Mouse (Mus musculus): Measurements from ENCODE around the gene Hsf2bp.

Gene Hsf2bp

DNA sequence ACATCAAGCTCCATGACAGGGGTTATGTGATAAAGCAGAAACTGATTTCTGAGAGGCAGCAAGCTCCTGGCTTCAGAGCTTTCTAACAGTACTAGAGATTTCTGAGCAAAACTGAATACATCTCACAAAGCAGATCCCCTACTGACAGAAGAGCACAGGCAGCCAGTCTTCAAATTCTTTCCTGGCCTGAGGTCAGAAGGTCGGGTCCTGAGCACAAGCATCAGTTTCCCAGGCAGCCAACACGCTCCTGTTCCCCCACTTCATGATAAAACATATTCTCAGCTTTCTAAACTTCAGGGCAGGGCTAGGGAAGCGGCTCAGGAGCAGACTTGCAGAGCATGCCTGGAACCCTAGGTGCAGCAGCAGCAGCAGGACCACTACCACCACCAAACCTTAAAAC lies 52.7 kb downstream of the Hsf2bp start:
- DNase-seq (ENCODE audit: low read depth, low spot score): no peak

DNA sequence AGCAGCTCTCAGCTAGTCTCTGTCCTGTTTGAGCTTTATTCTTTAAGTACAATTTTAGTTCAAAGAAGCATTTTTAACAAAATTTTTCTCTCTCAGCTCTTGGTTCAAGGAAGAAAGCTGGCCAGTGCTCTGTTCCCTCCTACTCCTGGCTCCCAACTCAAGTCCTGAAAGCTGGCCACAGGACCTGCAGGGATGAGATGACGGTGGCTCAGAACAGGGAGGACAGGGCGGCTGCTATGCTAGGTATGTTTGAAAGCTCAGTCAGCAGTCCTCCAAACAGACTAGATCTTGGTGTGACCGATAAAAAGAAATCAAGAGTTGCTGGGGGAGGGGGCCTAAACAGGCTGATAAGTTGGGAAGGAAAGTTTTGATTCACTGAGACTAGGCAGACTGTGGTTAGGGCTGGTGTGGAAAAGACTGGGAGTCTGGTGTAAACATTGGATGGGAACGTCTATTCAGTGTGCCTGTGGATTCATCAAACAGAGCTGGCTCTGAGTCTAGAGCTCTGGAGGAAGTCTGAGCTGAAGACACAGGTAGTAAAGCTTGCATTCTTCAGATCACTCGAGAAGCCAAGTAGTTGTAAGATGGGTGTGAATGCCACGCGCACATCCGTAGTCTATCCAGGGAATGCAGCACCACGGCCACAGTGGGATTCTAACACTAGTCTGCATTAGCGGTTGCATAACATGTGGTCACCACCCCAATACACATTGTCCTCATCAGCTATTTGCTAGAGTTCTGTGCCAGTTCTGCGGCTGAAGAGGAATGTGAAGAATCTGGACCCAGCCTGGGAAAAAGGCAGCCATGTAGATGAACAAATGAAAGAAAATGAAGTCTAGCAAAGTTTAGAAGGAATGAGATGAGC lies 53.6 kb downstream of the Hsf2bp start:
- no peak for DNase-seq (ENCODE audit: low read depth, low spot score)

DNA sequence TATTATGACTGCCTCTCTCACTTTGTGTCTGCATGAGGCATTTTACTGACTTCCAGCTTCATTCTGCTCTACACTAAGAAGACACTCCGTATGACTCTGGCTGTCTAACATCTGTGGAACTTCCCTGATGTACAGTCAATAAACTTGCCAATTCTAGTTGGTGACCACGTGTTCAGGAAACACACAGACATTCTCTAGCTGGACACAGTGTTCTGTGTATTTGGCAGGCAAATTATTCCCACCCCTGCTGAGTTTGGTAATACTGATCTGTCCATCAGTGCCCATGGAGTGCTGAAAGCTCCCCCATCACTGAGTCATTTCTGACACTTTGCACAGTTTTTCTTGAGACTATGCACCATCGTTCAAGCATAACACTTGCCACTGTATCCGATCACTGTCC lies 56.3 kb downstream of the Hsf2bp start:
- DNase-seq (ENCODE audit: low read depth, low spot score): no peak

DNA sequence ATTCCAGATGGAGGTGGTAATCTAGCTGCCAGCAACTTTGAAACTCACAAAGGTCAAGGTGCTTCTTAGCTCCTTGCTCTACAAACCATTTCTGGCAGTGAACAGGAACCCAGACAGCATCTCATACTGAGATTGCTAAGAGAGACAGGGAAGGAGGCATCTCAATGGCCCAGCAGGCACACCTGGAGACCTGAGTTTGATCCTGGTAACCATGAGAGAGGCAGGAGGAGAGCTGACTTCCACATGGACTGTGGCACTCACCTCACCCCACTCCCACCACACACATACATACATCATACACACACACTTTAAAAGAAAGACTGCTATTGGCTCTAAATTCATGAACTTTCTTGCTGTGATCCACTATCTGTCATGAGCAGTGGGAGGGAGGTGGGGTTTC lies 59.0 kb downstream of the Hsf2bp start:
- no peak for DNase-seq (ENCODE audit: low read depth, low spot score)

DNA sequence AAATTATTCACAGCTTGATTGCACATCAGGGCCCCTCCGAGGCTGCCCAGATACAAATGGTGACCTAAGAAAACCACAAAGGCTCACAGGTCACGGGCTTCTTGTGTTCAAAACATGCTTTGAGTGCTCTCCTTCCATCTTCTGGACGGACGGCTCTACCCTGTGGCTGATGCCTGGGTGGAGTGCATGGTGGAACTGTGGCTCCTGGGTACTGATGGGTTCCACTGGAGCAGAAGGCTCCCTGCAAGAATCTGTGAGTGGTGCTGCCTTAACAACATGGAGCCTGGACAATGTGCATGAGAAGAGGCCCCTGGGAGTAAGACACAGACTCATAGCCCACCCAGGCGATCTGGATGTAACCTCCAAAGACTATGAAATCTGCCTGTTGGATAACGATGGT lies 59.6 kb downstream of the Hsf2bp start:
- DNase-seq (ENCODE audit: low read depth, low spot score): no peak

DNA sequence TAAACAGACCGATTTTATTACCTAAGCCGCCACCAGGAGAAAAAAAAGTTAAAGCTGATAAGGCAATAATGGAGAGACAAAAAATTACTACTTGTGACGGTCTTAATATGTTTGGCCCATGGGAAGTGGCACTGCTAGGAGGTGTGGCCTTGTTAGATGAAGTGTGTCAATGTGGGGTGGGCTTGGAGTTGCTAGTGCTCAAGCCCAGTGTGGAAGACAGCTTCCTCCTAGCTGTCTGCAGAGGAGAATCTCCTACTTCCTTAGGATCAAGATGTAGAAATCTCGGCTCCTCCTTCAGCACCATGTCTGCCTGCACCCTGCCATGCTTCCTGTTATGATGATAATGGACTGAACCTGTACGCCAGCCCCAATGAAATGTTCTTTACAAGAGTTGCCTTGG lies 61.5 kb downstream of the Hsf2bp start:
- no peak for DNase-seq (ENCODE audit: low read depth, low spot score)

DNA sequence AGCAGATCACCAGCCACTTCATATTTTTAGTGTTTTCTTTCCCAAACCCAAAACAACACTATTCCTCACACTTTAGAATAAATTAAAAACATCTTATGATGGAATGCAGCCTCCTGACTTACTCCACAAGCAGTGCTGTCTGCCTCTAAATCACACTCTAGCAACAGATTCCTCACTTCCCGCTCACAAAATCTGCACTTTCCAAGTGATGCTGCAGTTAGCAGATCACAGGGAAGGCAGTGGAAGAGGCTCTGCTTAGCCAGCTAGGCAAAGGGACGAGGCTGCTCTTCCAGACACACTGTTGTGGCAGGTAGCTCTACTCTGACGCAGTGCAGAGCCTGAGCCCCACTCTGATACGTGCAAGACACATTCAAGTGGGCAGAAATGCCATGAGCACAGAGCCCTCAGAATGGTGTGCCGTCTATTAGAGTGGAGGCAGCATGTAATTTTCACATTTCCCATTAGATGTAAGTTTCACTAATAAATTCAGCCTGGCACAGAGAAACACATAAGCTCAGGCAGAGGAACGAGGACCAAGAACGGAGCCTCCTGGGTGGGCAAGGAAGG lies 62.4 kb downstream of the Hsf2bp start:
- no peak for DNase-seq (ENCODE audit: low read depth, low spot score)

DNA sequence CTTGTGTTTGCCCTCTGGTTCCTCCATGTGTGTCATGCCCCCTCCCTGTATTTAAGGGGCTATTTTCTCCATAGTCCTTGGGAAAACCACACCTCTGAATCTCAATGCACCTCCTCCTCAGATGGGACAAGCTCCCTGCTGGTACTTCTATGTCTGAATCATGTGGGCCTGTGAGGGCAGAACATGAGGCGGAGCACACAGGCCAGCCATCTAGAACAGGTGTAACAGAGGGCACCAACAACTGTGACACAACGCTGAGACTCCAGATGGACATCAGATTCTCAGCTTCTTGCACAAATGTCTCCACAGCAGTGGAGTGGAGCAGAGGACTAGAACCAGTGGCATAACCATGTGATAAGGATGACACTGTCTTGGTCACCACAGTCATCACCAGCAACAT lies 65.3 kb downstream of the Hsf2bp start:
- no peak for DNase-seq (ENCODE audit: low read depth, low spot score)

DNA sequence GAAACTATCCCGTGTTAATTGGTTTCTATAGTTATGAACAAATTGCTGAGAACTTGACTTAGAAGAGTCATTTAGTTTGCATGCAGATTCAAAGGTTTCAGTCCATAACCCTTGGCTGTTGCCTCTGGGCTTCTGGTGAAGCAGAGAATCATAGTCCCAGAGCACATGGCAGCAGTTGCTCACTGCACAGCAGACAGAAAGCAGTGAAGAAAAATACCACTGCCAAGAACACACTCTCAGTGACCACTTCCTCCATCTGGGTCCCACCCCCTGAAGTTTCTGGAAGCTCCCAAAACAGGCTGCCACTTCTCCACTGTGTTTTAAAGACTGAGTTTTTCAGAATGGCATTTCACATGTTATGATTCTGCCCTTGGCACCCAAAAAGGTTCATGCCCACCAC lies 67.3 kb downstream of the Hsf2bp start:
- DNase-seq (ENCODE audit: low read depth, low spot score): no peak

DNA sequence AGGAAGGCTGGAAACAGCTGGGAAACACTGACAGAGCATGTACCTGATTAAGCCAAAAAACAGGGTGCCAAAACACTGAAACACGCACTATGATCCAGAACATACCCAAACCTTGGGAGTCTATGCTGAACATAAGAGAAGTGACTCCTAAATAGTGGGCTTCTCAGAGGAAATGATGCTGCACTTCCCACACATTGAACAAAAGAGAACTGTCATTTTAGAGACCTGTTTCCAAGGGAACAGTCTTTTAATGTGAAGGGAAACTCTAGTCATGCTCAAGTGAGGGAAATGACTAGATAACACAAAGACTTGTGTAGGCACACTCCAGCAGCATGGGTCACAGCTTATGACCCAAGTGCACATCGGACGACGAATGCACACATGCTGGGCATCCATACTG lies 68.8 kb downstream of the Hsf2bp start:
- DNase-seq (ENCODE audit: low read depth, low spot score): no peak

DNA sequence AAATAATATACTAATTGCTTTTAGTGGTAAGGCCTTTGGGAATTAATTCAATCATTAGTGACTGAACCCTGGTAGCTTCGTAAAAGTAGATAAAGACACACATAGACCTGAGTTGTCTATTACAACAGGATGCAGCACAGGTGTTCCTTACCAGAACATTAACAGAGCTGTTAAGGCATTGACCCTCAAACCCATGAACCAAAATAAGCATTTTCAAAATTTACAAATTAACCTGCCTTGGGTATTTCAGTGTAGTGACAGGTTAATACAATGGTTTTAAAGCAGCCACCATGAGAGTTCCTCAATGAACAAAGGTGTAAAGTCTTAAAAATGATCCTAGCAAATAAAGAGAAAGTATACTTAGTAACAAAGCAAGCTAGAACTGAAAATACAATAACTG lies 69.6 kb downstream of the Hsf2bp start:
- no peak for DNase-seq (ENCODE audit: low read depth, low spot score)

DNA sequence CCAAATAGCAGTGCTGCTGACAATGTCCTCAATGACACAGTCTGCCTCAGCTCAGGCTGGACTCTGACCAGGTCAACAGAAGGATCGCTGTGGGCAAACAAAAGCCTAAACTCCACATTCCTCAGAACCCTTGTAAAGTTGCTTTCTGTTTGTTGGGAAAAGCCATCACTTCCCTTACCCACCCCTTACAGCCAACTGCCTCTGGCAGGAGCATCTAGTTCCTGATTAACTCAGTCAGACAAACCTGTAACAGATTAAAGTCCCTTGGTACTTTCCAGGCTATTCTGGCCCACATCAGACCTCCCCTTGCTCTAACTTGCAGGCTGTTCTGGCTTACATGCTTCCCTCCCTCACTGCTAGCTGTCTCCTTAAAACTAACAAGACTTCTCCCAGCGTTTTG lies 70.5 kb downstream of the Hsf2bp start:
- no peak for DNase-seq (ENCODE audit: low read depth, low spot score)

DNA sequence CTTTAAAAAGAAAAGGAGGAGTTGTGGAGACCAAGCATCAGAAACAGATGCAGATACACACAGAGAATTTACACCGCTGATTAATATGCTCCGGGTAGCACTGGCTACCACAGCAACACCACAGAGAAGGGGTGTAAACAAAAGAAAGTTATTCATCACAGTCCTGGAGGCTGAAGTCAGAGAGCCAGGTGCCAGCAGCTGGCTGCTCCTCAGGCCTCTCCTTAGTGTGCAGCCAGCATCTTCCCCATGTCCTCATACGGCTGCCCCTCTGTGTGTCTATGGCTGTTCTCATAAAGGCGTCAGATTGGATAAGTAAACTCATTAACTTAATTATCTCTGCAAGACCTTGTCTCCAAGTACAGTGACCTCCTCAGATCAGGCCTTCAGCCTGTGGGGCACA lies 73.2 kb downstream of the Hsf2bp start:
- no peak for DNase-seq (ENCODE audit: low read depth, low spot score)

DNA sequence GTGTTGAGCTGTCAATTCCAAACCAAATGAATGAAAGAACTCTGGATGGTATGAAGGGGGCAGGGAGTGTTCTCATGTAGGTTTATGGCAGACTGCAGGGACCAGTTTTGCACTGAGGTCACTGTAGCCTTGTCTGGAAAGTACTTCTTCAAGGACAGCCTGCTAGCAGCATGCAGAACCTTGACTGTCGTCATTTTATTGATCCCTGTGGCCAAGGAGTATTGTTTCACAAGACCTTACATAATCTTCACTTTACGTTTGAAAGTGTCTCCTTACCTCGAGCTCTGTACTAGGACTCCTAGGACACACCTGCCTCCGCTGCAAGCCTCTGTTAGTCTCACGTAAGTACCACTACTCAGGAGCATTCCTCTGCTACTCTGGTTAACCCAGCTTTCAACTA lies 73.9 kb downstream of the Hsf2bp start:
- no peak for DNase-seq (ENCODE audit: low read depth, low spot score)

DNA sequence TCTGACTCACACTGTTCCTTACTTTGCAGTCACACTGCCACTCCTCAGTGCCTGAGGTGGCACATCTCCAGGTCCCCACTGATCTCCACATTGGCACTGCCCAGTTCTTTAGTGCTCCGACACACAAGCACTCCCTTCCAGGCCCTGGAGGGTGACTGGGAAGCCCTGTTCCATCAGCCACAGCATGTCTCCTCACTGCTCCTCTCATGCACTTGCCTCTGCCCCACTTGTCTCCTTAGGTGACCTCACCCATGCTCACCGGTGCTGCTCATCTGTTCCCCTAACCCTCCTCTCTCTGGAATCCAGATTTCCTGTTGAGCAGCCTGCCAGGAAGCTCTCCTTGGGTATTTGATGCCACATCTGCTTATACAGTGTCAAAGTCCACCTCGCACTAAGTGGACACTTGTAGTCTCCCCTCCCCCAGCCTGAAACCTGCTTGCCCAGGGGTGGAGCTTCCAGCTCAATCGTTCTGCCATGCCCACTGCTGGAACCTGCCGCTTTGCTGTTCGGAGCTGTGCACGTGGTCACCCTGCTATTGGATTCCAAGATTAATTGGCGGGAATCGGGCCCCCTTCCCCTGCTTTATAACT lies 81.5 kb downstream of the Hsf2bp start:
- DNase-seq (ENCODE audit: low read depth, low spot score): no peak

DNA sequence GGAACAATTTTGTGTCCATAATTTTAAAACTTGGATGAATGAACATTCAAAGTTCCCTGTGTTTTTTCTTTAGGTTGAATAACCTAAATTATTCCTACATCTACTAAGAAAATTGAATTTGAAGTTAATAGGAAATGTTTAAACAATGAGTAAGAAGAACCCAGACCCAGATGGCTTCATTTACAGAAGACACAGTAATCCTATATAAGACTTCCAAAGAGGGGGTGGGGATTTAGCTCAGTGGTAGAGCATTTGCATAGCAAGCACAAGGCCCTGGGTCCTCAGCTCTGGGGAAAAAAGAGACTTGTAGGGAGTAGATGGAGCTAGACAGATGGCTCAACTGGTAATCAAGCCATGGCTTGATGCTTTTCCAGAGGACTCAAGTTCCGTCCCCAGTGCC lies 87.1 kb downstream of the Hsf2bp start:
- no peak for DNase-seq (ENCODE audit: low read depth, low spot score)

DNA sequence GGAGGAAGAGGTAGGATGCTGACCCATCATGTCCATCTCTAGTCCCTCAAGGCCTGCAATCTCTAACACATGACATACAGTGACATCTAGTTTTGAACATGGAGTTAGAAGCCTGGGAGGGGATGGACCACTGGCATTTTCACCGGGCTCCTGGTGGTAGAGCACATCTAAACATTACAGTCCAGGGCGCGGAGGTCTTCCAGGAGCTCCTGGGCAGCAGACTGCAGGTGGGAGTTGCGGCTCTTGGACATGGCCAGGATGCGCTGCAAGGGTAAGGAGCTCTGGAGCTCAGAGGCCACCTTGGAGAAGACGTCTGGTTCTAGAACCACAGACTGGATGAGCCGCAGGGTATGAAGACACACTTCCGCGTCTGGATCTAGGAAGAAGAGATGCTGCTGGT lies 89.7 kb downstream of the Hsf2bp start:
- DNase-seq (ENCODE audit: low read depth, low spot score): no peak

DNA sequence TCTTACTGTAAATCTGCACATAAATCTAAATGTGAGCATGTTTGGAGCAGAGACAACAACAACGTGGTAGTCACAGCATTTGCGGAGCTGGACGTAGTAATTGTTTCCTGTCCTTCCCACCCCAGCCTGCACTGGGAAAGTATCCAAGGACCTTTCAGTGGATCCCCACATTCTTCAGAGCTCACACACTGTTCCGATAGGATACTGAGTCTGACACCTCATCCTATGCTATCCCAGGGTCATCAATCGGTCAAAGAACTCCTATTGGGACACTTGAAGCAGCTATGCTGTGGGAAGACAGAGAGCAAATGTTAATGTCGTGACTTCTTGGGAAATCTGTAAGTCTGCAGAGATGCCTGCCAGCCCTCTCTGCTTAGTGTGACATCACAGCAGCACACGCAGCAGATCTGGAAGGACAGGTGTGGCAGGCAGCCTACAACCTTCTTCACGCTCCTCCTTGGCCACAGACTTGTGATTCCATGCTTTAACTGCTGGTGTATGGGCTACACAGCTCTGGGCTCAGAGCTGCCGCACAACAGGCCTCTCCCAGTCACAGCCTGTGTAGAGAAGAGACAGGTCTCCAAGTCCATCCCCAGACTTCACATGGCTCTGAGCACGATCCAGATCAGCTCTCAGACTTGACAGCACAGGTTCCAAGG lies 92.1 kb downstream of the Hsf2bp start:
- no peak for DNase-seq (ENCODE audit: low read depth, low spot score)

DNA sequence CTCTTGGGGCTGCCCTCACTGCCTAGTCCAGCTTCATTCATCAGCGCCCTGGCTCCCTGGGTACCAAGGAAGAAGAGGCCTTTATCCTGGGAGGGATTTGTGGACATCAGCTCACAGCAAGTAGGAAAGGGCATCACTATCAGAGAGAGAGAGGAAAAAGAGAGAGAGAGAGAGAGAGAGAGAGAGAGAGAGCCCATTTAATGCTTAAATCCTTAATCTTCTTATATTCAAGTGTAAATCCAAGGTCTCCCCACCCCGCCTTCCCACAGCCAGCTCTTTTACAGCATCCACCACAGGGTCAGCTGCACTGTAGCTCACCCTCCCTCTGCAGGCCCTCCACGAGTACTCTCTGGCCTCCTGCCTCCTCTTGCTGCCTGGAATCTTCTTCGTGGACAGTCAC lies 94.5 kb downstream of the Hsf2bp start:
- DNase-seq (ENCODE audit: low read depth, low spot score): peak; percentile 65

DNA sequence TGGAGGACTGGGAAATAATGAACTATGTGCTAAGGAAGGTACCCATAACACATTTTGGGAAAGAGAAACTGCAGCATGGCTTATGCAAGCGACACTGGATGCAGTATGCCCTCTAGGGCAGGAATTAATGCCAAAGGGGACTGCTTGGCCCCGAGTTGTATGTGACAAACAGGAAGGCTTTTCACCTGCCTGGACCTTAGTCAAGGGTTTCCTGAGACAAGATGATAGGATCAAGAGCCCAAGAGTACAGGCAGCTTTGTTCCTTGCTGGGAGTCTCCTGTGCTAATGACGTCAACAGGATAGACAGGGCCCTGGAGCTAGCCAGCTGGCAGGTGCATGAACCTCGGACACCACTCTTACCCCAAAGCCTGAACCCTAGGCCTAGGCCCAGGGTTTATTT lies 95.5 kb downstream of the Hsf2bp start:
- no peak for DNase-seq (ENCODE audit: low read depth, low spot score)

DNA sequence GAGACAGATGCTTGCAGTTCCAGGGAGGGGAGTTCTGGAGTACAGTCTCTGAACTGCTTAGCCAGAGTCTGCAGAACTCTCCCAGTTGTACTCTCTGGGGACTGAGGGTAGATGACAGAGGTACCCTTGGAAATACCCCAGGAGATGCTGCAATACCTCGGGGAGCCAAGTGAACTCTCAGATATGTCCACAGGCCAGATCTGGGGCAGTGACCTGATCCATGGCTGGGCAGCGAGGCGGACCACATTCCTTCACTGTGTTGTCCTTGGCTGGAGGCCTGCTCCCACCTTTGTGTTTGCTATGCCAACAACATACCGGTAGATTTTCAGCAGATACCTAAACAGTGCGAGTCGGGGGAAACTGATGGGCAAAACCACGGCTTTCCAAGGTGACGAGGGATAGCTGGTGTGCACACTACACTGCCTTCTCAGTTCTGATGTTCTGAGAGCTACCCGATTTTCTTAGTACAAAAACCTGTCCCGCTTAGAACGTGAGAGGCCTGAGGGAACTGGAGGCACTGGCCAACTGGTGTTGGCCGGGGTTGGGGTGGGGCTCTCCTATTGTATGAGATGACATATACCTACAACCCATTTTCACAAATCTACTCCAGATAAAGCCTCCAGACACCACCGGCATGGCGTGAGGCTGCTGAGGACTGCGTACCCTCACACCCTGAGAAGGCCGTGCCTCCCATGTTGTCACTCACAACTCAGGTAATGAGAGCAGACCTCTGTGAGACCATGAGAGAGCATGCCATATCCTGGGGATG lies 96.7 kb downstream of the Hsf2bp start:
- no peak for DNase-seq (ENCODE audit: low read depth, low spot score)

Measured in retina, adult 2 months (tissue).